Mouse (Mus musculus) E14TG2a.4 (cell line): ENCODE results near the gene Usp19.

Experiments used
- CTCF ChIP-seq: conservative IDR thresholded peaks from 2 replicates; pipeline ENCODE4 v1.5.1; 2014; ENCODE audit warnings: low read length
- POU5F1 ChIP-seq: IDR thresholded peaks from 2 replicates; pipeline ENCODE4 v1.6.1; 2014; ENCODE audit warnings: low read length, borderline replicate concordance

DNA sequence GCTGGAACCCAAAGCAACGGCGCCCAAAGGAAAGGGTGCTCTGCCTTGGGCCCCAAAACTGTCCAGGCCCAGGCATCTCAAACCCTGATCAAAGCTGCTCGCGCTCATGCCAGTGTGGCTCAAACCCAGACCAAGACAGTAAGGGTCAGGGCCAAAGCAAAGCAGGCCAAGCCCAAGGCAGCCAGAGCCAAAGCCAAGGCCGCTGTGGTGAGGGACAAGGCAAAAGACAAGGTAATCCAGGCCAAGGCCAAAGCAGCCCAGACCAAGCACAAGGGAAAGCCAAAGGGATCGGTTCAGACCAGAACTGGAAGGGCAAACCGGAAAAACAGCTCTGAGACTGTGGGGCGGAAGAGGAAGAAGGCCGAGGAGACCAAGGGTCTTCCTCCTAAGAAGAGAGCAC, 26.7 kb upstream of the Usp19 start:
- TF ChIP-seq CTCF (no peak), POU5F1 (no peak)
